Mouse (Mus musculus): Measurements from ENCODE around the gene Ccser1. TPM values are rescaled to one million over a fixed set of nuclear protein-coding genes. Genes with fewer than 3 reads are reported as not detected.

The Ccser1 gene
- polyA plus RNA-seq, 1 experiment, result 5.3 TPM

GRCm38 (mm10) chr6:61721220-61721619 lies 541.1 kb downstream of the Ccser1 start:
- Histone ChIP-seq H3K4me3 (ENCODE audit: insufficient read depth, low read length) (no peak overlapping the region), H3K27ac (ENCODE audit: insufficient read depth, low read length) (no peak overlapping the region), H3K4me1 (ENCODE audit: control insufficient read depth, insufficient read depth, low read length) (no peaks in the 10 kb centered on the region)
- TF ChIP-seq POLR2A (IDR thresholded peaks at IDR 0.05; ENCODE audit: low read depth, low read length) (no peak), CTCF (IDR thresholded peaks at IDR 0.05; ENCODE audit: borderline replicate concordance, insufficient read depth, low read length) (no peak)

GRCm38 (mm10) chr6:61729065-61729464 lies 548.9 kb downstream of the Ccser1 start:
- no peak for TF ChIP-seq CTCF (IDR thresholded peaks at IDR 0.05; ENCODE audit: borderline replicate concordance, insufficient read depth, low read length)
- TF ChIP-seq POLR2A (IDR thresholded peaks at IDR 0.05; ENCODE audit: low read depth, low read length), result no peak
- no peak overlapping the region for H3K27ac ChIP-seq (ENCODE audit: insufficient read depth, low read length)
- no peaks in the 10 kb centered on the region for H3K4me1 ChIP-seq (ENCODE audit: control insufficient read depth, insufficient read depth, low read length)
- H3K4me3 ChIP-seq (ENCODE audit: insufficient read depth, low read length), result no peak overlapping the region

- TF ChIP-seq POLR2A (IDR thresholded peaks at IDR 0.05; ENCODE audit: low read depth, low read length) (no peak), CTCF (IDR thresholded peaks at IDR 0.05; ENCODE audit: borderline replicate concordance, insufficient read depth, low read length) (no peak)
- Histone ChIP-seq H3K4me1 (ENCODE audit: control insufficient read depth, insufficient read depth, low read length) (no peaks in the 10 kb centered on the region), H3K27ac (ENCODE audit: insufficient read depth, low read length) (no peak overlapping the region), H3K4me3 (ENCODE audit: insufficient read depth, low read length) (no peak overlapping the region)
Observed at GRCm38 (mm10) chr6:61730088-61730880, 550.2 kb downstream of the Ccser1 start.

DNA sequence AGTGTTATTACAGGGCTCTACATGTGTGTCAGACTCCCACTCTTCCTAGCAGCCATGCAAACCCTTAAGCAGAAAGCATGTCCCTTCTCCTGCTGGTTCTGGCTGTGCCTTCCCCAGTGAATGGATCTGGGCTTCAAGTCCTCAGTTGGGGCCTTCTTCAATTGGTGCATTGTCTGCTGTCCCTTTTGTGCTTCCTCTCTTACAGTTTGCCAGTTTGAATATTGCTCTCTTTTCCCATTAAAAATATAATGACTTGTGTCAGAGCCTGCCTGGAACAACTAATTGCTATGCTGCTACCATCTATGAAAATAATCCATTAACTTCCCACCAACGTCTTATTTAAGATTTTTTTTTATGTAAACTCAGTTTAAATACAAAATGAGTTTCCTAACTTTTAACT lies 566.2 kb downstream of the Ccser1 start:
- Histone ChIP-seq H3K4me1 (ENCODE audit: control insufficient read depth, insufficient read depth, low read length) (no peaks in the 10 kb centered on the region), H3K4me3 (ENCODE audit: insufficient read depth, low read length) (no peak overlapping the region), H3K27ac (ENCODE audit: insufficient read depth, low read length) (no peak overlapping the region)
- no peak for TF ChIP-seq POLR2A (IDR thresholded peaks at IDR 0.05; ENCODE audit: low read depth, low read length)
- no peak for TF ChIP-seq CTCF (IDR thresholded peaks at IDR 0.05; ENCODE audit: borderline replicate concordance, insufficient read depth, low read length)

DNA sequence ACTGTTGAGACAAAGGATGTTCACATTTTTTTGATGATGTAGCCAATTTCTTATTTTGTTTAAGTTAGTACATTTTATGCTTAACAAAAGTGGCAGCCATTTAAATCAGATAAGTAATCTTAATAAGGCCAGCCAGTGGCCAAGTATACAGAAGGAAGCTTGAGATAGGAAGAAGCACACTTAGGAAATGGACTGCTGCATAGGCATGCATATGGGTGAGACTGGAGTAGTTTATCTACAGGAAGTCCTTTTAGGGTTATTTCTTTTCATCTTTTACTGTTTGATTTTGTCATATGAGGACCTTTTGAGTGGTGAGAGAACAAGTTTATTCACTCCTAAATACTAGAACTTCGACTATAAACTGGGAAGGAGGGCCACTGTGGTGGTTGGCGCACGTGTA lies 582.0 kb downstream of the Ccser1 start:
- H3K4me1 ChIP-seq (ENCODE audit: control insufficient read depth, insufficient read depth, low read length), result no peaks in the 10 kb centered on the region
- H3K4me3 ChIP-seq (ENCODE audit: insufficient read depth, low read length), result no peak overlapping the region
- no peak overlapping the region for H3K27ac ChIP-seq (ENCODE audit: insufficient read depth, low read length)
- TF ChIP-seq POLR2A (IDR thresholded peaks at IDR 0.05; ENCODE audit: low read depth, low read length), result no peak
- TF ChIP-seq CTCF (IDR thresholded peaks at IDR 0.05; ENCODE audit: borderline replicate concordance, insufficient read depth, low read length), result no peak

- Histone ChIP-seq H3K27ac (ENCODE audit: insufficient read depth, low read length) (no peak overlapping the region), H3K4me1 (ENCODE audit: control insufficient read depth, insufficient read depth, low read length) (no peaks in the 10 kb centered on the region), H3K4me3 (ENCODE audit: insufficient read depth, low read length) (no peak overlapping the region)
- TF ChIP-seq POLR2A (IDR thresholded peaks at IDR 0.05; ENCODE audit: low read depth, low read length) (no peak), CTCF (IDR thresholded peaks at IDR 0.05; ENCODE audit: borderline replicate concordance, insufficient read depth, low read length) (no peak)
Observed at GRCm38 (mm10) chr6:61763379-61763778, 583.3 kb downstream of the Ccser1 start.

GRCm38 (mm10) chr6:61765801-61766200 lies 585.7 kb downstream of the Ccser1 start:
- TF ChIP-seq CTCF (IDR thresholded peaks at IDR 0.05; ENCODE audit: borderline replicate concordance, insufficient read depth, low read length) (no peak), POLR2A (IDR thresholded peaks at IDR 0.05; ENCODE audit: low read depth, low read length) (no peak)

GRCm38 (mm10) chr6:61767151-61767550 lies 587.0 kb downstream of the Ccser1 start:
- Histone ChIP-seq H3K27ac (ENCODE audit: insufficient read depth, low read length) (no peak overlapping the region), H3K4me3 (ENCODE audit: insufficient read depth, low read length) (no peak overlapping the region), H3K4me1 (ENCODE audit: control insufficient read depth, insufficient read depth, low read length) (no peaks in the 10 kb centered on the region)
- no peak for TF ChIP-seq POLR2A (IDR thresholded peaks at IDR 0.05; ENCODE audit: low read depth, low read length)
- no peak for TF ChIP-seq CTCF (IDR thresholded peaks at IDR 0.05; ENCODE audit: borderline replicate concordance, insufficient read depth, low read length)

More at GRCm38 (mm10) chr6:61765801-61766200, 585.7 kb downstream of the Ccser1 start:
- Histone ChIP-seq H3K4me1 (ENCODE audit: control insufficient read depth, insufficient read depth, low read length) (no peaks in the 10 kb centered on the region), H3K27ac (ENCODE audit: insufficient read depth, low read length) (no peak overlapping the region), H3K4me3 (ENCODE audit: insufficient read depth, low read length) (no peak overlapping the region)

- Histone ChIP-seq H3K4me3 (ENCODE audit: insufficient read depth, low read length) (no peak overlapping the region), H3K4me1 (ENCODE audit: control insufficient read depth, insufficient read depth, low read length) (no peaks in the 10 kb centered on the region), H3K27ac (ENCODE audit: insufficient read depth, low read length) (no peak overlapping the region)
- no peak for TF ChIP-seq CTCF (IDR thresholded peaks at IDR 0.05; ENCODE audit: borderline replicate concordance, insufficient read depth, low read length)
- no peak for TF ChIP-seq POLR2A (IDR thresholded peaks at IDR 0.05; ENCODE audit: low read depth, low read length)
Observed at GRCm38 (mm10) chr6:61786706-61787105, 606.6 kb downstream of the Ccser1 start.

- Histone ChIP-seq H3K27ac (ENCODE audit: insufficient read depth, low read length) (no peak overlapping the region), H3K4me3 (ENCODE audit: insufficient read depth, low read length) (no peak overlapping the region), H3K4me1 (ENCODE audit: control insufficient read depth, insufficient read depth, low read length) (no peaks in the 10 kb centered on the region)
- TF ChIP-seq POLR2A (IDR thresholded peaks at IDR 0.05; ENCODE audit: low read depth, low read length) (no peak), CTCF (IDR thresholded peaks at IDR 0.05; ENCODE audit: borderline replicate concordance, insufficient read depth, low read length) (no peak)
Observed at GRCm38 (mm10) chr6:61800889-61801288, 620.8 kb downstream of the Ccser1 start.

Measured in embryonic fibroblast, embryonic 13.5 days (primary cell).